Mouse (Mus musculus) ES-Bruce4 (cell line): ENCODE data around the gene Zfp933. TPM values are rescaled to one million over a fixed set of nuclear protein-coding genes. Genes with fewer than 3 reads are reported as not detected.
A peak's percentile ranks its signal among the peaks of the same experiment; 100 is the strongest.

ENCODE experiments used
- H3K27ac ChIP-seq: 2 replicates; pipeline ENCODE4 v1.5.1; 2012; ENCODE audit warnings: low read length, inconsistent platforms; ENCODE audit not compliant: insufficient read depth
- H3K27me3 ChIP-seq: 2 replicates; pipeline ENCODE4 v1.6.1; 2012; ENCODE audit warnings: mild to moderate bottlenecking, low read length, inconsistent platforms; ENCODE audit not compliant: control insufficient read depth, poor library complexity, insufficient read depth, severe bottlenecking
- H3K36me3 ChIP-seq: 2 replicates; pipeline ENCODE4 v1.6.1; 2012; ENCODE audit warnings: inconsistent platforms, mild to moderate bottlenecking, low read length, moderate library complexity; ENCODE audit not compliant: control insufficient read depth, poor library complexity, insufficient read depth, severe bottlenecking
- H3K4me1 ChIP-seq: one replicate; pipeline ENCODE4 v1.8.1; 2011; ENCODE audit warnings: low read length; ENCODE audit not compliant: control insufficient read depth, insufficient read depth
- H3K4me3 ChIP-seq: 2 replicates; pipeline ENCODE4 v1.5.1; 2011; ENCODE audit warnings: low read depth, mild to moderate bottlenecking, low read length
- H3K9ac ChIP-seq: 2 replicates; pipeline ENCODE4 v1.6.1; 2012; ENCODE audit warnings: low read depth, mild to moderate bottlenecking, inconsistent platforms; ENCODE audit not compliant: poor library complexity, severe bottlenecking
- H3K9me3 ChIP-seq: replicated peaks from 2 replicates; pipeline ENCODE4 v1.6.1; 2012; ENCODE audit warnings: mild to moderate bottlenecking, low read length, inconsistent platforms; ENCODE audit not compliant: control insufficient read depth, poor library complexity, insufficient read depth, severe bottlenecking
- CTCF ChIP-seq: IDR thresholded peaks from one replicate; pipeline ENCODE4 v1.8.1; 2011; ENCODE audit warnings: low read depth, low read length
- EP300 ChIP-seq: IDR thresholded peaks from 2 replicates; pipeline ENCODE4 v1.6.1; 2011; ENCODE audit warnings: low read depth, low read length; ENCODE audit not compliant: insufficient read depth
- POLR2A ChIP-seq: IDR thresholded peaks from one replicate; pipeline ENCODE4 v1.8.1; 2011; ENCODE audit warnings: low read length; ENCODE audit not compliant: insufficient read depth
- polyA plus RNA-seq: library from polyadenylated mRNA; stranded (reverse); fragments of >200 nt; gene quantifications from 2 replicates; pipeline ENCODE4 v1.2.4, GENCODE M21; 2011; ENCODE audit warnings: low read depth; ENCODE audit not compliant: missing spikeins, insufficient read depth, insufficient read length

Gene Zfp933
- polyA plus RNA-seq, 1 experiment: 11.5 TPM

DNA sequence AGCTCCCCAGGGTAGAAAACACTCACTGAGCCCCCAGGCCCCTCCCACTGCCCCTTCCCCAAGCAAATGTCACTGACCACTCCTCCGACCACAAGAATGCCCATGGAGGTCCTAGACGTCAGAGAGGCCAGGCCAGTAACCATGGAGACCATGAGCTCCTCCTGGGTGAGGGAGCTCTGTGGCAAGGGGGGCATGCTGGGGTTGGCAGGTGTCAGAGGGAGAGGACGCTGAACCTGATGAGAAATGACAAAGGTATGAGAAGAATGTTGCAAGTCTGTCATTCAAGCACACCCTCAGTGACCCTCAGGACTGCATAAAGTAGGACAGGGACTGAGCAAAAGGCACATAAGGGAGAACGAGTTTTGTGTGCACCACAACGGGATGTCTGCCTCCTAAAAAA, 31.7 kb upstream of the Zfp933 start:
- Histone ChIP-seq H3K4me1 (no peaks in the 10 kb centered on the region), H3K27me3 (no peaks in the 10 kb centered on the region), H3K9me3 (no peaks in the 10 kb centered on the region), H3K27ac (no peak overlapping the region), H3K4me3 (no peak overlapping the region), H3K9ac (no peak overlapping the region), H3K36me3 (peaks cover 8% of the 10 kb centered on the region; the same call in 1 of the 2 replicates)
- TF ChIP-seq EP300 (no peak), CTCF (no peak), POLR2A (no peak)

DNA sequence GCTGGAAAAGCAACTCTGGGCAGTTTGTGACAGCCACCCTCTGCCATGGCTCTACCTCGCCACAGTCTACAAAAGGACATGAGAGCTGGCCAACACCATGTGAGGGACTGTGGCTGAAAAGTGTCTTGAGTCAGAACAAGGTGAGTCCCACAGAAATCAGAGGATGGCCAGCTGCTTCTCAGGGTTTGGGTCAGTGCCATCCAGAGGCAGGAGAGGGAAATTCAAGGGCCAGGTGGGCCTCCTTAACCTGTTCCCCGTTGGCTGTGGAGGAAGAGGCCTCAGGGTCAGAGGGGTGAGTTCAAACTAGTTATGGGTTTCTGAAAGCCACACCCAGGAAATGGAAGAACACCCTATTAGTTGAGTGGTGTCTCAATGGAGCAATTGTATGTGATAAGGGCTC, 31.3 kb upstream of the Zfp933 start:
- no peak for TF ChIP-seq POLR2A
- no peak for TF ChIP-seq CTCF
- Histone ChIP-seq H3K4me1 (no peaks in the 10 kb centered on the region), H3K9ac (no peak overlapping the region), H3K9me3 (no peaks in the 10 kb centered on the region), H3K4me3 (no peak overlapping the region), H3K36me3 (peaks cover 8% of the 10 kb centered on the region; the same call in 1 of the 2 replicates), H3K27ac (no peak overlapping the region), H3K27me3 (no peaks in the 10 kb centered on the region)

DNA sequence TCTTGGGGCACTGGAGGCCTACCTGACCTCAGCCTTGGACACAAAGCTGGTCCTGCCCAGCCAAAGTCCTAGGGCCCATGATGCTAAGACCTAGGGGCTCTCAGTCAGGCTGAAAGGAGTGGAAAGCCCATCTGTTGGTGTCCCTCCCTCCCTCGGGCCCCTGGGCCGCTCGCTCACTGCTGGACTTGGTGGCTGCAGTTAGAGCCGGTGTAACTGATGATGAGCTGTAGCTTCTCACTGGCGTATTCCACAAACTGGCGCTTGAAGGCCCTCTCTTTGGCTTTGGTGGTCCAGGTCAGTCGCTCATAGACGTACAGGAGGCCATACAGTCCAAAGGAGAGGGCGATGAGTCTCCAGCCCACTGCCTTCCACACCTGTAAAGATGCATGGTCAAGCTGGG, 30.4 kb upstream of the Zfp933 start:
- H3K9me3 ChIP-seq: no peaks in the 10 kb centered on the region
- no peak overlapping the region for H3K9ac ChIP-seq
- H3K4me3 ChIP-seq: no peak overlapping the region
- no peak for TF ChIP-seq EP300
- no peak for TF ChIP-seq POLR2A
- no peak for TF ChIP-seq CTCF
- H3K4me1 ChIP-seq: no peaks in the 10 kb centered on the region
- no peak overlapping the region for H3K27ac ChIP-seq
- peaks cover 8% of the 10 kb centered on the region; the same call in 1 of the 2 replicates for H3K36me3 ChIP-seq
- H3K27me3 ChIP-seq: no peaks in the 10 kb centered on the region

DNA sequence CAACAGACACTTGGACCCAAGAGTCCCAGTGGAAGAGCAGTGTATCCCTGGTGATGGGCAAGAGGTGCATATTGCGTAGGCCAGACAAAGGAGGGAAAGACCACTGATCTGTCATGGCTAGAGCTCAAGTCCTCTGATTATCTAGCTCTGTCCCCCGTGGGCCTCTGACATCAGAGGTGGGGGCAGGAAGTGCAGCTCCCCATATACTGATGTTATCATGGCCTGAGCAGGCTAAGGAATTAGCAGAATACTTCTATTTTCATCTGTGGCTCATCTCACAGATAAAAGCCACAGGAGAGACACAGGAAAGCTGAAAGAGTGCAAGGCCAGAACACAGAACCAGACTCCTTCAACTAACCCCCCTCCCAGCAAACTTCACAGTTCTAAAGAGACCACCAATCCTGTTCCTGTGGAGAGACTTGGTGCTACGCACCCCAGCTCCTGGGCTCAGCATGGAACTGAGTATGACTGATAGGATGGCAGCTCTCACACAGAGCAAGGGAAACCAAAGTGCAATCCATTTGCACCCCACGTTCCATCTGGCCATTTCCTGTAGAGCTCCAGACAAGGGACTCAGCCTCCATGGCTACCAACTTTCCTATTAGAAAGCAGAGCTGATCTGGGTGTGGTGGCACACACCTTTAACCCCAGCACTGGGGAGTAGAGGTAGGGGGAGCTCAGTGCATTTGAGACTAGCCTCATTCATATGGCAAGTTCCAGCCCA, 27.8 kb upstream of the Zfp933 start:
- TF ChIP-seq CTCF: no peak
- no peak for TF ChIP-seq EP300
- TF ChIP-seq POLR2A: no peak
- H3K36me3 ChIP-seq: peaks cover 8% of the 10 kb centered on the region; the same call in 1 of the 2 replicates
- no peak overlapping the region for H3K27ac ChIP-seq
- no peak overlapping the region for H3K9ac ChIP-seq
- H3K27me3 ChIP-seq: no peaks in the 10 kb centered on the region
- no peaks in the 10 kb centered on the region for H3K9me3 ChIP-seq
- H3K4me3 ChIP-seq: no peak overlapping the region
- H3K4me1 ChIP-seq: no peaks in the 10 kb centered on the region

DNA sequence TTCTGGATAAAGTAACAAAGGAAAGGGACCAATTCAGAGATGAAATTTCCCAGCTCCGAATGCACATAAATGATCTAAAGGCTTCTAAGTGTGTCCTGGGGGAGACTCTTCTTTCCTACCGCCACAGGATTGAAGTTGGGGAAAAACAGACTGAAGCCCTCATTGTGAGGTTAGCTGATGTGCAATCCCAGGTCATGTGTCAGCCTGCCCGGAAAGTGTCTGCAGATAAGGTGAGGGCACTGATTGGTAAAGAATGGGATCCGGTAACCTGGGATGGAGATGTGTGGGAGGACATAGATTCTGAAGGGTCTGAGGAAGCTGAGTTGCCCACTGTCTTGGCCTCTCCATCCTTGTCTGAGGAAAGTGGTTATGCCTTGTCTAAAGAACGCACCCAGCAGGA, 21.1 kb upstream of the Zfp933 start:
- no peak for TF ChIP-seq CTCF
- no peak for TF ChIP-seq POLR2A
- peak overlapping the region; percentile 81 for H3K9ac ChIP-seq
- peaks cover 10% of the 10 kb centered on the region for H3K36me3 ChIP-seq
- H3K27me3 ChIP-seq: no peaks in the 10 kb centered on the region
- H3K9me3 ChIP-seq: no peaks in the 10 kb centered on the region
- H3K4me3 ChIP-seq: peak overlapping the region; percentile 98
- peak overlapping the region; percentile 72; the same call in 1 of the 2 replicates for H3K27ac ChIP-seq
- no peaks in the 10 kb centered on the region for H3K4me1 ChIP-seq

DNA sequence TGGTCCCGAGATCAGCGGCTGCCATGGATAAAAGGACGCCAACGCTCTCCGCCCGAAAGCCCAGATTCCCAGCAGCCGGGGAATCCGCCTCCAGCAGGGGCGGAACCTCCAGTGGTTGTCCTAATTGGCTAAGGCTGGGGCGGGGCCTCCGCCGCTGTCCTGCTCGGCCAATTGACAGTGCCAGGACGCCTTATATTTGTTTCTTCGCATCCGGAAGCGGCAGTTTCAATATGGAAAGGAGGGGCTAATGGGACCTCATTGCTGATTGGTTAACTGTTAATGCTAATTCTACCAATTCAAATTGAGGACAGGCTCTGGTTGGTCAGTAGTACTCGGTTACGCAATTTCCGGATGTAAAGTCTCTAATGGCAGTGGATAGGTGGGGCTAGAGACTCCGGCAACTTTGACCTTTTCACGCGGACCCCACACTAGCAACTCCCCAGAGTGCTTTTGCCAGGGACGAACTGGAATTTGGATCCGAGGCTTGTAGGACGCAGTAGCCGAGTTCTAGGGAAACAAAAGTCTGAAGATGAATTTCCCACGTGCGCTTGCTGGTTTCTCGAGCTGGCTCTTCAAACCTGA, 20.4 kb upstream of the Zfp933 start, which contains the start of the genes Miip and Fv1:
Gene Miip (minus strand): TSS at position 367 of the 582 bp plus-strand sequence.
Gene Fv1 (plus strand): TSS at position 530 of the 582 bp plus-strand sequence.
- Histone ChIP-seq H3K4me3 (peak within 1 kb of the TSS; percentile 98), H3K27ac (peak within 1 kb of the TSS; percentile 72; the same call in 1 of the 2 replicates), H3K27me3 (no peaks in the 10 kb centered on the region), H3K4me1 (no peaks in the 10 kb centered on the region), H3K36me3 (peaks cover 15% of the 10 kb centered on the region), H3K9ac (peak within 1 kb of the TSS; percentile 81), H3K9me3 (no peaks in the 10 kb centered on the region)
- TF ChIP-seq POLR2A (peak; percentile 78), CTCF (no peak), EP300 (no peak)
